Mouse (Mus musculus) bone marrow macrophage, adult 2 months (primary cell): Measurements from ENCODE around the gene Gm3880.
"Not testable (repeated sequence)": the region's sequence is repeated elsewhere in the genome, so short reads cannot be mapped to it uniquely, and the experiment has no call there.

ENCODE experiments used
- CTCF ChIP-seq: IDR thresholded peaks from 2 replicates; pipeline ENCODE4 v1.5.1; 2012; ENCODE audit warnings: low read depth, mild to moderate bottlenecking, low read length, moderate library complexity
- POLR2A ChIP-seq: IDR thresholded peaks from 2 replicates; pipeline ENCODE4 v1.6.1; 2012; ENCODE audit warnings: mild to moderate bottlenecking, low read depth, low read length, borderline replicate concordance

DNA sequence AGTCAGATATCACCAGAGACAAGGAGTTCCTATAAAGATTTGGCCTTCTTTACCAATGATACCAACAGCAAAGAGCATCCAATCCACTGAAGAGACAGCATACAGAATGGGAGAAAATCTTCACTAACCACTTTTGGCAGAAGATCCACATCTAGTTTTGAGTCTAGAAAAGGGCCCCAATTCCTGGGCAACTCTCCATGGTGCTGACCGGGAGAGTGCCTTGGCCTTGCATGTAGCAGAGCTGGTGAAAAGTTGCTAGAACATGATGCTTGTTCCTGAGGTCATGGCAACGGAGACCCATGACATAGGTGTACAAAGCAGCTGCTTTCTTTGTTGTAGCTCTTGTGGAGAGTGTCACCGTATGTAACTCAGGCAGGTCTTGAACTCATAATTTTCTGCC is 13.9 kb upstream of the Gm3880 start:
- TF ChIP-seq POLR2A, CTCF: not testable (repeated sequence)
